Mouse (Mus musculus) erythroblast, adult 5-6 weeks (primary cell): ENCODE measurements around the gene Bcl11a. TPM values are rescaled to one million over a fixed set of nuclear protein-coding genes. Genes with fewer than 3 reads are reported as not detected.

Experiments
- ATAC-seq: replicated peaks from 2 replicates; pipeline ENCODE4 v1.8.0; 2016; ENCODE audit warnings: moderate number of reproducible peaks, mild to moderate bottlenecking, moderate TSS enrichment, inconsistent platforms; ENCODE audit not compliant: poor library complexity, low FRiP score, severe bottlenecking
- total RNA-seq, 2 experiments: library from RNA; stranded (forward) in 1 of 2; stranded (reverse) in 1 of 2; fragments of 150-400 nt in 1 of 2; fragments of 200-764, 138-1000 nt in 1 of 2; gene quantifications; 2 replicates each; pipeline versions ENCODE4 v1.2.3 to v1.2.4; 2015 to 2017; ENCODE audit warnings: low replicate concordance in 2 of 2

Gene Bcl11a
- total RNA-seq, 2 experiments from 2014 or later = 4.9 to 11.1 TPM

- peak; percentile 39; the same call in 1 of the 2 replicates for ATAC-seq
Measured at GRCm38 (mm10) chr11:24079392-24080391, 1.8 kb downstream of the Bcl11a start.

- ATAC-seq = no peak
Measured at GRCm38 (mm10) chr11:24080541-24080940, 2.7 kb downstream of the Bcl11a start.

GRCm38 (mm10) chr11:24081016-24081686, 3.3 kb downstream of the Bcl11a start:
- ATAC-seq = peak; percentile 24; the same call in 1 of the 2 replicates

GRCm38 (mm10) chr11:24081687-24082384, 4.0 kb downstream of the Bcl11a start:
- 0 out of 2 replicates have a peak, but pooled peaks have one; percentile 21 for ATAC-seq

GRCm38 (mm10) chr11:24082385-24083075, 4.7 kb downstream of the Bcl11a start:
- no peak for ATAC-seq

GRCm38 (mm10) chr11:24083076-24083405, 5.2 kb downstream of the Bcl11a start:
- no peak for ATAC-seq

DNA sequence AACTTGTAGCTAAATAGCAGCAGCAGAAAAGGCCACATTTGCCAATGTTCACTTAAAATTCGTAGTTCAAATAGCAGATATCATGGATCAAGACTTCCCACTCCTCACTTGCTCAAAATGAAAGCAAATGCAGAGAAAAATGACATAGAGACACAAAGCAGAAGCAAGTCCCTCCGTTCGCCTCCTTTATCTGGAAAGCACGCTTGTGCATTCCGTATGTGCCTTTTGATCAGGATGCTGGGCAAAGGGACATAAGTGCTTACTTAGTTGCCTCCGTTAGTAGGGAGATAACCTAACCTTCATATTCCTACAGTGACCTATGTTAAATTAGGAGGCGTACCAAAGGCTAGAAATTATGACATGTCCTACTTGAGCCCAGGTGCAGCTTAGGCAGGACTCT, 5.6 kb downstream of the Bcl11a start:
- ATAC-seq = peak; percentile 23

DNA sequence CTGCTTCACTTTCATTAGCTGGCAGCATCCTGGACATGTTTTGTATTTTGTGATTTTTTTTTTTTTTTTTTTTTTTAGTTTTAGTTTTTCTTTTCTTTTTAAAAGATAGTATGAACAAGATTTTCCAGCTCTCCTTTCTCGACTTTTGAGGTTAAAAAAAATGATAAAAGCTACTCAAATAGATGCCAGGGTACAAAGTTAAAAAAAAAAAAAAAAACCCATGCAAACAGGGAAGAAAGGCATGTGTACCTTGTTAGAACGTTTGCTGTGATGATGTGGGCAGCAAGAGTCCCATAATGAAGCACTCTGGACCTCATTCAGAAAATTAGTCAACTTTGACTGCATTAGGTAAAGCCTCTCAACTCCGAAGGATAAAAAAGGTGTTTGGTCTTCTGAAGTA, 6.2 kb downstream of the Bcl11a start:
- no peak for ATAC-seq

- ATAC-seq = no peak
Measured at GRCm38 (mm10) chr11:24084590-24084989, 6.7 kb downstream of the Bcl11a start.

DNA sequence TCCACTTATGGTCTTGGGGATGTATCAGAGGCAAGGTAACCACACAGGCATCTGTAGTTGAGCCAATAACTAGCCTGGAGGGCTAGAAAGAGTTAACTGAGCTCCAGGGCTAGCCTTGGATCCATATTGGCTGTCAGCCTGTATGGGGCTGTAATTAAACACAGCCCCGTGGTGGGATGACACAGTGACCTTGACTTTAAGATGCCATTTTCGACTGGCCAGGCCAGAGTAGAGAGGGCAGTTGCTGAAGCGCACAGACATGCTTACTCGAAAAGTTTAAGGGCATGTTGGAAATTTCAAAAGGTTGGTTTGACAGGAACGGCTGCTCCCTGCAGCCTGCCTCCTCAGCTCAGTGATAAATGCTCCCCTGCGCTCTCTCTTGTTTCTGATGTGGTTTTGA, 8.1 kb downstream of the Bcl11a start:
- no peak for ATAC-seq

DNA sequence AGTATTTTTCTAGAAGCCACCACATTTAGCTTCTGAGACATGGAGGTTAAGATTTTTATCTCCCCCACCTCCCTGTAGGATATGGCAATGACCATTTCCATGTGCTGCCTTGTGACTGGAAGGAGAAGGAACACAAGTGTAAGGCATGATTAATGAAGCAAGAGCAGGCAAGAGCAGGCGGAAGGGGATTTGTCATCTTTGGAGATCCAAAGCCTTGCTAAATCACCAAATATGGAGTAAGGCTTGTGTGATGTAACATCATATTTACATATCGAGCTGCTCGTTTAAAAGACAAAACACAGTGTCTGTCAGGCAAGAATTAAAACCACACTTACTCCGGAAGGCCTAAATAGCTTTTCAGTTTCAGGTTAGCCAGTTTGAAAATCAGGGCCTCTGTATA, 9.2 kb downstream of the Bcl11a start:
- no peak for ATAC-seq

DNA sequence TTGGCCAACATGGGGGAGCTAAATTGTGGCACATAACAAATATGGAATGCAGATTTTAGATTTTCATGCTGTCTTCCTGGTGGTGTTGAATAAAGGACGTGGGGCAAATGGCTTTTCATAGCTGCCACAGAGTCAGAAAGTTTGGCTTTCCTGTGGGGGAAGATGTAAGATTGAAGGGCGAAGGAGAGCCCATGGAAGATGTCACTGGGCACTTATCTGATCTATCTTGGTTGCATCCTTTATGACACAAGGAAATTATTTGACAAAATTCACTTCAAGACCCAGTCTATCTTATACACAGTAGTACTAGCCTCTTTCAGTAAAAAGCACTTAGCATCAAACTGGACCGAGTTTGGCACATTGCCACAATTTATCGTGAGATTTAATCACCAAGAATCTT, 12.6 kb downstream of the Bcl11a start:
- ATAC-seq = no peak

DNA sequence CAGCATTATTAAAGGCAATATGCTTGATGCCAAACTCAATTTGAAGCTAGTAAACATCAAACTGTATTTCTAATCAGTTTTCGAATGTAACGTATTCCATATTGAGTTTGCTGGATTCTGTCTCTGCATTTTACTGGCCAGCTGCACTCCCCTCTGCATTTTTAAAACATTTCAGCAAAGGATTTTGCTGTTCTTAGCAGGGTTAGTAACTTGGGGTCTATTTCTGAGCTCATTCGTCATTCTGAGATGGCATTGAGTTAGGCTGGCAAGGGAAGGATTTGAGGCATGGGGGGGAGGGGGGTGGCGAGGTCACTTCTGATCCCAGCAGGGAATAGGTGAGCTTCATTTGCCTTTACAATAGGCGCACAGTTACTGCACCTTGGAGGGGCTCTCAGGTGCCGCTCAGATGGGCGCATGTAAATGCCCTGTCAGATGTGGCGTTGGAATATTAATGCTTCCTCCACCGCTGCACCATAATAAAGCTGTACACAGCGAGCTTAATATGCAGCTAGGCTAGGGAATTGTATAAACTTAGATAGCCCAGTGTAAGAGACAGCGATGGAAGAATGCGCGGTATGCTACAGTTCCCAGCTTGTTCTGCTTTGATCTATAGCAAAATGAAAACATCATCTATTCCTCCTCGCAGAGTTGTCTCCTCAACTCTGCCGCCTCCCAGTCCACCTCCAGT, 13.7 kb downstream of the Bcl11a start:
- no peak for ATAC-seq

DNA sequence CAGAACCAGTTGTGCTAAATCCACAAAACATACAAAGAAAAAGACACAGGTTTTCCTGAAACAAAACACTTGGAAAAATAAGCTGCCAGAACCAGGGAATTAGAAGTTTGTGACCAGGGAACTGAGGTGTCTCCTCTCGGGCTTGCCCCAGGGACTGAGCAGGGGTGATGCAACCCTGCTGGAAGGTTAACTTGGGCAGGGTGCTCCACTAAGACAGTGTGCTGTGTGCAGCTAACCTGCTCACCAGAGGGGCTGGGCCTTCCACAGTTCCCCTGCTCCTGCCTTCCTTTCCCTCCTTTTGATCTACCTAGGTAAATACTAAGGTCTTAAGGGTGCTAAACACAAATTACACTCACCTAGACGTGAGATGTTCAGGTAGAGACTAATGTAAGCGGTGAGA, 14.8 kb downstream of the Bcl11a start:
- no peak for ATAC-seq

- 0 out of 2 replicates have a peak, but pooled peaks have one; percentile 29 for ATAC-seq
Measured at GRCm38 (mm10) chr11:24094086-24094487, 16.2 kb downstream of the Bcl11a start.

- ATAC-seq = no peak
Measured at GRCm38 (mm10) chr11:24095236-24095635, 17.4 kb downstream of the Bcl11a start.

DNA sequence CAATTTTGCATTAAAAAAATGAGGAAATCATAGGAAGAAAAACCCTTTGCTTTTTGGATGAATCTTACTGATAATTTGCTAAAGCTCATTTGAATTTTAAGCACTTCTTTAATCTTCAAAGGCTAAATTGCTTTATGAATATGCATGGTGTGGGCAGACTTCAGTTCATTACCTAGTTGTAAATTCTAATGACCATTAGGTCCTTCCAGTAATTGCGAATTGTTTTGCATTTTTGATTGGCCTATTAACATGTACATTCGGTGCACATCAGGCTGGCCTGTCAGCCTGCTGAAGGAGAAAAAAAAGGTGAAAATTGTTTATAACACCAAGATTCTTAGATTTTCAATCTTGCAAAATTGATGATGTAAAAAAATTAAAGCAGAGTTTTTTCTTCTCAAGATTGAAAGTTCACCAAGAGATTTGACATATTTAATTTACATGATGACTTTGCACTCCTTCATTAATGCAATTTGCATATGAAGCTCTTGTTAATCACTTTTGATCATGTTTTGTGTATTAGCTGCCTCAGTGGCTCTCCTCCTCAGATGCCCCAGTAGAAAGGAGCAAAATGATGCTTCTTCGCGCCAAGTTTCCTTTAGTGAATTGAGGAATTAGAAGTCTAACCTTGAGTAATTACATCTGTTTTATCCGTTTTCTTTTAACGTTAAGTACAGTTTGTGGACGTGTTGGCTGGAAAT, 17.9 kb downstream of the Bcl11a start:
- ATAC-seq = no peak

DNA sequence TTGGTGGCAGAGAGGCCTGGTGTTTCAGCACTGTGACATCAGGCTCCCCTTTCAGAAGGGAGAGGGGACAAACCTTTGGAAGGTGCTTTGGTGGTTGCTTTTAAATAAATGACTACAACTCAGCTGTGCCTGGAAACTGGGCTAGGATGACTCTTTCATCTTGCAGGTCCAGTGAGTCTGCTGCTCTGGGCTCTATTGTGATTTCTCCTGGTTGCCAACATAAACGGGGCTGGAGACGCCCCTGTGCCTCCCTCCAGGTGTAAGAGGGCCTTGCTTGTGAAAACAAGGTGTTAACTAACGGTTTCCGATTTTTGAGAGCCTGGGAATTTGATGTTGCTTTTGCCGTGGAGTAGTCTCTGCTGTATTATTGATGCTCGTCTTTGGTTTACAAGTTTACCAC, 18.6 kb downstream of the Bcl11a start:
- ATAC-seq = no peak

DNA sequence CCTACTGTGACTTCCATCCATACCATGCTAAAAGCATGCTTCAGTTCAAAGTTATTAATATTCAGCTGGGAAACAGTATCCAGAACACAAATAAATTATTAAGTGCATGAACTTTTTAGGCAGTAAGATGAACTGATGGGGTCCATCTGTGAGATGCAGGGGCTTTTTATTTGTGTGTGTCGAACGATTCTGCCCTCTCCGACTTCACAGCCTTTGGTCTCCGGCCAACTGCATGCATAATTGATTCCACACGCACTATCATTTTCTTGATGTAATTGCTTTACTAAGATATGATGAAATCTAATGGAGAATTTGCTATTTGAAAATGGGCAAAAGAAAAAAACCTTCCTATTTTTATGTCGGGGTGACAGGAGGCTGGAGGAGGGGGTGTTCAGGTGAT, 19.2 kb downstream of the Bcl11a start:
- ATAC-seq = no peak
